Mouse (Mus musculus): ENCODE measurements around the gene Cenpx. TPM values are rescaled to one million over a fixed set of nuclear protein-coding genes. Genes with fewer than 3 reads are reported as not detected.

The Cenpx gene
- total and polyA plus RNA-seq, 2 experiments from 2014 or later: 70.8 to 94.6 TPM

- Histone ChIP-seq H3K9me3 (ENCODE audit: low read length) (no peaks in the 10 kb centered on the region), H3K9ac (replicated peaks; ENCODE audit: low read length, poor library complexity, severe bottlenecking) (no peak overlapping the region), H3K4me1 (ENCODE audit: insufficient read depth, low read length) (no peaks in the 10 kb centered on the region), H3K27me3 (ENCODE audit: insufficient read depth, low read length) (no peaks in the 10 kb centered on the region), H3K4me3 (ENCODE audit: low read depth, low read length) (no peak overlapping the region), H3K36me3 (ENCODE audit: insufficient read depth, low read length) (no peaks in the 10 kb centered on the region), H3K4me2 (ENCODE audit: low read depth, low read length, poor library complexity, severe bottlenecking) (no peak overlapping the region), H3K27ac (ENCODE audit: low read depth, low read length) (no peak overlapping the region)
- ATAC-seq (ENCODE audit: low FRiP score): no peak
- TF ChIP-seq CTCF (IDR thresholded peaks at IDR 0.05): peak; percentile 37
- DNase-seq (ENCODE audit: low spot score): no peak
- 60% methylated on average over 8 of the region's 8 CpGs for WGBS
These were observed 35.9 kb upstream of the Cenpx start for GRCm38 (mm10) chr11:120749430-120749829.

GRCm38 (mm10) chr11:120747974-120748373 lies 34.4 kb upstream of the Cenpx start:
- no peak overlapping the region for H3K9ac ChIP-seq (replicated peaks; ENCODE audit: low read length, poor library complexity, severe bottlenecking)
- H3K4me1 ChIP-seq (ENCODE audit: insufficient read depth, low read length): no peaks in the 10 kb centered on the region
- DNase-seq (ENCODE audit: low spot score) (no peak), ATAC-seq (ENCODE audit: low FRiP score) (no peak)
- no peak overlapping the region for H3K27ac ChIP-seq (ENCODE audit: low read depth, low read length)
- no peak overlapping the region for H3K4me2 ChIP-seq (ENCODE audit: low read depth, low read length, poor library complexity, severe bottlenecking)
- H3K9me3 ChIP-seq (ENCODE audit: low read length): no peaks in the 10 kb centered on the region
- WGBS: 84% methylated on average over 4 of the region's 4 CpGs
- no peaks in the 10 kb centered on the region for H3K27me3 ChIP-seq (ENCODE audit: insufficient read depth, low read length)
- H3K4me3 ChIP-seq (ENCODE audit: low read depth, low read length): no peak overlapping the region
- H3K36me3 ChIP-seq (ENCODE audit: insufficient read depth, low read length): no peaks in the 10 kb centered on the region
- no peak for TF ChIP-seq CTCF (IDR thresholded peaks at IDR 0.05)

GRCm38 (mm10) chr11:120744121-120744701 lies 30.7 kb upstream of the Cenpx start:
- ATAC-seq (ENCODE audit: low FRiP score): no peak
- WGBS: 80% methylated on average over 7 of the region's 7 CpGs
- no peaks in the 10 kb centered on the region for H3K27me3 ChIP-seq (ENCODE audit: insufficient read depth, low read length)

GRCm38 (mm10) chr11:120740981-120741380 lies 27.4 kb upstream of the Cenpx start:
- H3K9ac ChIP-seq (replicated peaks; ENCODE audit: low read length, poor library complexity, severe bottlenecking): no peak overlapping the region
- WGBS: 94% methylated on average over 5 of the region's 5 CpGs
- TF ChIP-seq CTCF (IDR thresholded peaks at IDR 0.05): no peak
- no peaks in the 10 kb centered on the region for H3K9me3 ChIP-seq (ENCODE audit: low read length)
- H3K27ac ChIP-seq (ENCODE audit: low read depth, low read length): no peak overlapping the region
- H3K27me3 ChIP-seq (ENCODE audit: insufficient read depth, low read length): no peaks in the 10 kb centered on the region
- ATAC-seq (ENCODE audit: low FRiP score) (no peak), DNase-seq (ENCODE audit: low spot score) (no peak)
- no peak overlapping the region for H3K4me2 ChIP-seq (ENCODE audit: low read depth, low read length, poor library complexity, severe bottlenecking)
- H3K4me3 ChIP-seq (ENCODE audit: low read depth, low read length): no peak overlapping the region
- H3K36me3 ChIP-seq (ENCODE audit: insufficient read depth, low read length): no peaks in the 10 kb centered on the region
- H3K4me1 ChIP-seq (ENCODE audit: insufficient read depth, low read length): no peaks in the 10 kb centered on the region

More at GRCm38 (mm10) chr11:120744121-120744701, 30.7 kb upstream of the Cenpx start:
- Histone ChIP-seq H3K4me3 (ENCODE audit: low read depth, low read length) (no peak overlapping the region), H3K27ac (ENCODE audit: low read depth, low read length) (no peak overlapping the region), H3K4me1 (ENCODE audit: insufficient read depth, low read length) (no peaks in the 10 kb centered on the region), H3K36me3 (ENCODE audit: insufficient read depth, low read length) (no peaks in the 10 kb centered on the region), H3K4me2 (ENCODE audit: low read depth, low read length, poor library complexity, severe bottlenecking) (no peak overlapping the region), H3K9ac (replicated peaks; ENCODE audit: low read length, poor library complexity, severe bottlenecking) (no peak overlapping the region), H3K9me3 (ENCODE audit: low read length) (no peaks in the 10 kb centered on the region)
- DNase-seq (ENCODE audit: low spot score): no peak
- no peak for TF ChIP-seq CTCF (IDR thresholded peaks at IDR 0.05)

- no peak for TF ChIP-seq CTCF (IDR thresholded peaks at IDR 0.05)
These were observed 22.9 kb upstream of the Cenpx start for GRCm38 (mm10) chr11:120736424-120736823.

GRCm38 (mm10) chr11:120733521-120733920 lies 20.0 kb upstream of the Cenpx start:
- Histone ChIP-seq H3K27ac (ENCODE audit: low read depth, low read length) (no peak overlapping the region), H3K4me2 (ENCODE audit: low read depth, low read length, poor library complexity, severe bottlenecking) (no peak overlapping the region), H3K9ac (replicated peaks; ENCODE audit: low read length, poor library complexity, severe bottlenecking) (no peak overlapping the region), H3K9me3 (ENCODE audit: low read length) (no peaks in the 10 kb centered on the region), H3K4me1 (ENCODE audit: insufficient read depth, low read length) (no peaks in the 10 kb centered on the region), H3K4me3 (ENCODE audit: low read depth, low read length) (no peak overlapping the region), H3K36me3 (ENCODE audit: insufficient read depth, low read length) (no peaks in the 10 kb centered on the region), H3K27me3 (ENCODE audit: insufficient read depth, low read length) (no peaks in the 10 kb centered on the region)
- no peak for DNase-seq (ENCODE audit: low spot score)
- 64% methylated on average over 6 of the region's 6 CpGs for WGBS
- ATAC-seq (ENCODE audit: low FRiP score): no peak
- no peak for TF ChIP-seq CTCF (IDR thresholded peaks at IDR 0.05)

More at GRCm38 (mm10) chr11:120736424-120736823, 22.9 kb upstream of the Cenpx start:
- no peak overlapping the region for H3K4me2 ChIP-seq (ENCODE audit: low read depth, low read length, poor library complexity, severe bottlenecking)
- no peaks in the 10 kb centered on the region for H3K27me3 ChIP-seq (ENCODE audit: insufficient read depth, low read length)
- H3K9me3 ChIP-seq (ENCODE audit: low read length): no peaks in the 10 kb centered on the region
- no peak overlapping the region for H3K27ac ChIP-seq (ENCODE audit: low read depth, low read length)
- H3K9ac ChIP-seq (replicated peaks; ENCODE audit: low read length, poor library complexity, severe bottlenecking): no peak overlapping the region
- no peaks in the 10 kb centered on the region for H3K4me1 ChIP-seq (ENCODE audit: insufficient read depth, low read length)
- 83% methylated on average over 6 of the region's 6 CpGs for WGBS
- ATAC-seq (ENCODE audit: low FRiP score) (no peak), DNase-seq (ENCODE audit: low spot score) (no peak)
- no peaks in the 10 kb centered on the region for H3K36me3 ChIP-seq (ENCODE audit: insufficient read depth, low read length)
- H3K4me3 ChIP-seq (ENCODE audit: low read depth, low read length): no peak overlapping the region
